Mouse (Mus musculus): Measurements from ENCODE around the gene Trim80. TPM values are rescaled to one million over a fixed set of nuclear protein-coding genes. Genes with fewer than 3 reads are reported as not detected.
"Not testable (repeated sequence)": the region's sequence is repeated elsewhere in the genome, so short reads cannot be mapped to it uniquely, and the experiment has no call there.

Gene Trim80
- total RNA-seq, 2 experiments from 2014 or later, result not detected

- ATAC-seq (ENCODE audit: poor library complexity, severe bottlenecking), result peak; percentile 98
These were observed 51.2 kb downstream of the Trim80 start, which contains the start of gene Nt5c for GRCm38 (mm10) chr11:115491356-115492083. TSS of gene Nt5c (minus strand) at chr11:115491862.

DNA sequence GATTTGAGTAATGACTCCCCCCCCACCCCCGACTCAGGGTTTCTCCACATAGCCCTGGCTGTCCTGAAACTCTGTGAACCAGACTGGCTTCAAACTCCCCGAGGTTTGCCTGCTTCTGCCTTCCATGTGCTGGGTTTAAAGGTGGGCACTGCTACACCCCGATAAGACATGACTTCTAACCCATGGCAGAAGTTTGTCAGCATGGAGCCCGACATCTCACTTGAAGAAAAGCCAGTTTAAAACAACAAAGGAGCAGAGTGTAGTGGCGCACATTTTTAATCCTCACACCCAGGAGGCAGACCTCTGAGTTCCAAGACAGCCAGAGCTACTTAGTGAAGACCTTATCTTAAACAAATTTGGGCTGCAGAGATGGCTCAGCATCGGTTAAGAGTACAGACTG is 52.0 kb downstream of the Trim80 start:
- no peak for ATAC-seq (ENCODE audit: poor library complexity, severe bottlenecking)

DNA sequence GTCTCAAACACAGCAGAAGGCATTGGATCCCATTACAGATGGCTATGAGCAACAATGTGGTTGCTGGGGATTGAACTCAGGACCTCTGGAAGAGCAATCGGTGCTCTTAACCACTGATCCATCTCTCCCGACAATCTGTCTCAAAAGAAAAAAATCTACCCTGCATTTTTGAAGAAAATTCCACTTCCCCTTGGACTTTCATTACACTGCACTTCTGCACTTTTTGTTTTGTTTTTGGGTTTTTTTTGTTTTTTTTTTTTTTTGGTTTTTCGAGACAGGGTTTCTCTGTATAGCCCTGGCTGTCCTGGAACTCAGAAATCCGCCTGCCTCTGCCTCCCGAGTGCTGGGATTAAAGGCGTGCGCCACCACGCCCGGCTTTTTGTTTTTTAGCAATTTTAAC is 56.2 kb downstream of the Trim80 start:
- not testable (repeated sequence) for ATAC-seq (ENCODE audit: poor library complexity, severe bottlenecking)

Other genes with a start within 250 kb of the Trim80 start
- gene Grin2c, start 173.3 kb upstream of the Trim80 start, total RNA-seq (2015), result 0.05 TPM in 1 of 2 replicates, not detected in the other
- gene Grin2c, start 173.3 kb upstream of the Trim80 start, total RNA-seq (2017), result not detected in 2 replicates
- 4.4 and 5.6 TPM in 2 replicates for gene Fdxr, start 163.5 kb upstream of the Trim80 start, total RNA-seq (2015)
- gene Fdxr, start 163.5 kb upstream of the Trim80 start, total RNA-seq (2017), result 9.9 and 14.3 TPM in 2 replicates
- 0.58 and 0.71 TPM in 2 replicates for gene Fads6, start 142.9 kb upstream of the Trim80 start, total RNA-seq (2015)
- gene Fads6, start 142.9 kb upstream of the Trim80 start, total RNA-seq (2017), result 1.4 and 2.3 TPM in 2 replicates
- not detected in 2 replicates for gene Otop2, start 133.4 kb upstream of the Trim80 start, total RNA-seq (2015)
- not detected in 2 replicates for gene Otop2, start 133.4 kb upstream of the Trim80 start, total RNA-seq (2017)
- not detected in 2 replicates for gene Ush1g, start 118.5 kb upstream of the Trim80 start, total RNA-seq (2015)
- not detected in 2 replicates for gene Ush1g, start 118.5 kb upstream of the Trim80 start, total RNA-seq (2017)
- not detected in 2 replicates for gene Otop3, start 105.8 kb upstream of the Trim80 start, total RNA-seq (2015)
- not detected in 2 replicates for gene Otop3, start 105.8 kb upstream of the Trim80 start, total RNA-seq (2017)
- gene Hid1, start 72.8 kb upstream of the Trim80 start, total RNA-seq (2015), result 0.27 TPM in 1 of 2 replicates, not detected in the other
- 0.07 and 0.16 TPM in 2 replicates for gene Hid1, start 72.8 kb upstream of the Trim80 start, total RNA-seq (2017)
- gene Cdr2l, start 58.6 kb upstream of the Trim80 start, total RNA-seq (2015), result 0.21 and 0.58 TPM in 2 replicates
- 0.24 and 0.59 TPM in 2 replicates for gene Cdr2l, start 58.6 kb upstream of the Trim80 start, total RNA-seq (2017)
- gene Mrpl58, start 36.8 kb upstream of the Trim80 start, total RNA-seq (2015), result 122 and 124 TPM in 2 replicates
- 86.9 and 95.9 TPM in 2 replicates for gene Mrpl58, start 36.8 kb upstream of the Trim80 start, total RNA-seq (2017)
- 740 and 790 TPM in 2 replicates for gene Atp5h, start 20.6 kb upstream of the Trim80 start, total RNA-seq (2015)
- gene Atp5h, start 20.6 kb upstream of the Trim80 start, total RNA-seq (2017), result 901 and 1,038 TPM in 2 replicates
- gene Kctd2, start 20.4 kb upstream of the Trim80 start, total RNA-seq (2015), result 19.6 and 21.2 TPM in 2 replicates
- 14.5 and 16.8 TPM in 2 replicates for gene Kctd2, start 20.4 kb upstream of the Trim80 start, total RNA-seq (2017)
- 0.09 and 0.42 TPM in 2 replicates for gene Slc16a5, start 21.9 kb downstream of the Trim80 start, total RNA-seq (2015)
- 0.08 and 0.15 TPM in 2 replicates for gene Slc16a5, start 21.9 kb downstream of the Trim80 start, total RNA-seq (2017)
- 17.2 and 18.5 TPM in 2 replicates for gene Armc7, start 35.1 kb downstream of the Trim80 start, total RNA-seq (2015)
- gene Armc7, start 35.1 kb downstream of the Trim80 start, total RNA-seq (2017), result 19.8 and 38.6 TPM in 2 replicates
- gene Nt5c, start 51.3 kb downstream of the Trim80 start, total RNA-seq (2015), result 80.9 and 84.8 TPM in 2 replicates
- 104 and 113 TPM in 2 replicates for gene Nt5c, start 51.3 kb downstream of the Trim80 start, total RNA-seq (2017)
- 211 and 220 TPM in 2 replicates for gene Jpt1, start 73.8 kb downstream of the Trim80 start, total RNA-seq (2015)
- 181 and 183 TPM in 2 replicates for gene Jpt1, start 73.8 kb downstream of the Trim80 start, total RNA-seq (2017)
- 507 and 587 TPM in 2 replicates for gene Sumo2, start 95.7 kb downstream of the Trim80 start, total RNA-seq (2015)
- gene Sumo2, start 95.7 kb downstream of the Trim80 start, total RNA-seq (2017), result 367 and 413 TPM in 2 replicates
- gene Nup85, start 123.9 kb downstream of the Trim80 start, total RNA-seq (2015), result 52.2 and 59.7 TPM in 2 replicates
- 59.5 and 59.9 TPM in 2 replicates for gene Nup85, start 123.9 kb downstream of the Trim80 start, total RNA-seq (2017)
- gene Mrps7, start 163.4 kb downstream of the Trim80 start, total RNA-seq (2015), result 29.0 and 30.2 TPM in 2 replicates
- 11.7 and 29.8 TPM in 2 replicates for gene Mrps7, start 163.4 kb downstream of the Trim80 start, total RNA-seq (2017)
- gene Gga3, start 163.5 kb downstream of the Trim80 start, total RNA-seq (2015), result 30.8 and 34.0 TPM in 2 replicates
- 24.0 and 34.2 TPM in 2 replicates for gene Gga3, start 163.5 kb downstream of the Trim80 start, total RNA-seq (2017)
- gene Mif4gd, start 172.4 kb downstream of the Trim80 start, total RNA-seq (2015), result 23.6 and 28.0 TPM in 2 replicates
- 20.2 and 24.4 TPM in 2 replicates for gene Mif4gd, start 172.4 kb downstream of the Trim80 start, total RNA-seq (2017)
- gene Slc25a19, start 187.8 kb downstream of the Trim80 start, total RNA-seq (2015), result 5.7 and 8.0 TPM in 2 replicates
- gene Slc25a19, start 187.8 kb downstream of the Trim80 start, total RNA-seq (2017), result 13.7 and 25.5 TPM in 2 replicates